Mouse (Mus musculus) small intestine, adult 2 months (tissue): ENCODE measurements around the gene Nkiras1.
"Not testable (repeated sequence)": the region's sequence is repeated elsewhere in the genome, so short reads cannot be mapped to it uniquely, and the experiment has no call there.

Experiments used
- CTCF ChIP-seq: fragments of 200-500 bp; IDR thresholded peaks from 2 replicates; pipeline ENCODE4 v1.5.1; 2012; ENCODE audit warnings: low read depth, mild to moderate bottlenecking, control low read depth, inconsistent platforms, low read length, moderate library complexity, mixed read lengths; ENCODE audit not compliant: insufficient replicate concordance, insufficient read length; ENCODE audit errors: extremely low read depth
- POLR2A ChIP-seq: fragments of 200-500 bp; IDR thresholded peaks from 2 replicates; pipeline ENCODE4 v1.6.1; 2012; ENCODE audit warnings: low read depth, mild to moderate bottlenecking, control low read depth, inconsistent platforms, low read length, moderate library complexity

- not testable (repeated sequence) for TF ChIP-seq CTCF, POLR2A
Measured at GRCm38 (mm10) chr14:18231866-18232265, 39.1 kb upstream of the Nkiras1 start.
